Mouse (Mus musculus): ENCODE results near the gene Olfr1086.
"Not testable (repeated sequence)": the region's sequence is repeated elsewhere in the genome, so short reads cannot be mapped to it uniquely, and the experiment has no call there.

Gene Olfr1086

GRCm38 (mm10) chr2:86679992-86680391 lies at the start of gene Olfr1086:
TSS of gene Olfr1086 (minus strand) at chr2:86680092.
- no peak for DNase-seq (ENCODE audit: low read depth)

- DNase-seq (ENCODE audit: low read depth), result no peak
These were observed 18.4 kb upstream of the Olfr1086 start, which contains the start of gene Olfr1087 for GRCm38 (mm10) chr2:86698295-86698694. TSS of gene Olfr1087 (minus strand) at chr2:86698395.

- no peak for DNase-seq (ENCODE audit: low read depth)
These were observed 18.0 kb downstream of the Olfr1086 start, which contains the start of gene Olfr1085 for GRCm38 (mm10) chr2:86661919-86662318. TSS of gene Olfr1085 (minus strand) at chr2:86662019.

- not testable (repeated sequence) for DNase-seq (ENCODE audit: low read depth)
These were observed 40.3 kb downstream of the Olfr1086 start, which contains the start of gene Olfr1084 for GRCm38 (mm10) chr2:86639625-86640024. TSS of gene Olfr1084 (minus strand) at chr2:86639725.
